Comparison of ENCODE assay signal across 8 mouse cellular contexts in genomic region chr3:104713836-104714631, GRCm38 (mm10).
DNase-seq lines count a peak whose midpoint lies in the region; ATAC-seq lines count a peak whose summit lies in the region.

No protein-coding gene starts in this region.

- H3K27me3 ChIP-seq in erythroblast, embryonic 14.5 days (ENCODE audit: control insufficient read depth): no peaks in the 10 kb centered on the region
- H3K27me3 ChIP-seq in heart, embryonic 14.5 days (ENCODE audit: control insufficient read depth, insufficient read depth, low read length): no peaks in the 10 kb centered on the region
- no peaks in the 10 kb centered on the region; the same call in 1 of the 2 replicates for H3K27me3 ChIP-seq in liver, embryonic 12.5 days (replicated peaks)
- H3K27me3 ChIP-seq in stomach, embryonic 15.5 days (replicated peaks): no peaks in the 10 kb centered on the region

- H3K4me3 ChIP-seq in erythroblast, embryonic 14.5 days (replicated peaks): peak overlapping the region; percentile 5
- peak overlapping the region; percentile 0 to 7; a peak in 2 of 4 replicates for H3K4me3 ChIP-seq in heart, embryonic 14.5 days (ENCODE audit: control insufficient read depth in 1 of 2, insufficient read depth in 1 of 2, low read depth in 1 of 2, low read length in 2 of 2)
- peak overlapping the region; percentile 39 for H3K4me3 ChIP-seq in liver, embryonic 12.5 days
- H3K4me3 ChIP-seq in stomach, embryonic 15.5 days (replicated peaks): 0 out of 2 replicates have a peak overlapping the region, but pooled peaks have one; percentile 1

- 24% methylated on average over 8 of the region's 8 CpGs for WGBS in heart, embryonic 14.5 days
- 17% methylated on average over 8 of the region's 8 CpGs for WGBS in liver, embryonic 12.5 days (ENCODE audit: insufficient replicate concordance)
- 23% methylated on average over 8 of the region's 8 CpGs for WGBS in stomach, embryonic 15.5 days

- H3K4me1 ChIP-seq in erythroblast, embryonic 14.5 days (ENCODE audit: control insufficient read depth): peaks cover 13% of the 10 kb centered on the region
- peaks cover 8 to 11% of the 10 kb centered on the region in 2 experiments for H3K4me1 ChIP-seq in heart, embryonic 14.5 days (ENCODE audit: control insufficient read depth in 2 of 2, insufficient read depth in 2 of 2, low read length in 2 of 2)
- H3K4me1 ChIP-seq in liver, embryonic 12.5 days: peaks cover 6% of the 10 kb centered on the region
- H3K4me1 ChIP-seq in stomach, embryonic 15.5 days: peaks cover 4% of the 10 kb centered on the region; the same call in 1 of the 2 replicates

- H3K36me3 ChIP-seq in erythroblast, embryonic 14.5 days (ENCODE audit: control insufficient read depth): no peaks in the 10 kb centered on the region
- H3K36me3 ChIP-seq in heart, embryonic 14.5 days (ENCODE audit: control insufficient read depth, insufficient read depth, low read length): no peaks in the 10 kb centered on the region
- H3K36me3 ChIP-seq in liver, embryonic 12.5 days: no peaks in the 10 kb centered on the region
- H3K36me3 ChIP-seq in stomach, embryonic 15.5 days: no peaks in the 10 kb centered on the region

- peak; percentile 72 for DNase-seq in CD4-positive helper T cell, adult 2 months (ENCODE audit: low read depth, low spot score)
- DNase-seq in brain, embryonic 18.5 days (ENCODE audit: low read depth, low spot score): peak; percentile 42
- DNase-seq in kidney, postnatal 10 days: peak; percentile 79
- peak; percentile 80 for DNase-seq in neural tube, embryonic 10.5 days (ENCODE audit: extremely low spot score, low spot score)

- peak overlapping the region; percentile 50; the same call in 1 of the 2 replicates for H3K9ac ChIP-seq in heart, embryonic 14.5 days (ENCODE audit: low read length)
- H3K9ac ChIP-seq in liver, embryonic 12.5 days: peak overlapping the region; percentile 27; the same call in 1 of the 2 replicates
- H3K9ac ChIP-seq in stomach, embryonic 15.5 days: no peak overlapping the region

- no peak overlapping the region for H3K27ac ChIP-seq in heart, embryonic 14.5 days (replicated peaks in 1 of 2; ENCODE audit: control insufficient read depth in 1 of 2, insufficient read depth in 1 of 2, low read depth in 2 of 2, low read length in 2 of 2)
- H3K27ac ChIP-seq in liver, embryonic 12.5 days: no peak overlapping the region
- H3K27ac ChIP-seq in stomach, embryonic 15.5 days: no peak overlapping the region

- peak; percentile 62 for ATAC-seq in heart, embryonic 14.5 days (ENCODE audit: insufficient number of reproducible peaks, insufficient read depth, low FRiP score, low read depth)
- peak; percentile 53 for ATAC-seq in liver, embryonic 12.5 days
- peak; percentile 80 for ATAC-seq in stomach, embryonic 15.5 days (ENCODE audit: insufficient read depth, low FRiP score, low read depth)

- no peaks in the 10 kb centered on the region for H3K9me3 ChIP-seq in erythroblast, embryonic 14.5 days (ENCODE audit: control insufficient read depth, low read length)
- H3K9me3 ChIP-seq in heart, embryonic 14.5 days (ENCODE audit: control insufficient read depth, low read length): no peaks in the 10 kb centered on the region
- H3K9me3 ChIP-seq in liver, embryonic 12.5 days (replicated peaks): no peaks in the 10 kb centered on the region
- no peaks in the 10 kb centered on the region for H3K9me3 ChIP-seq in stomach, embryonic 15.5 days

- H3K4me2 ChIP-seq in heart, embryonic 14.5 days (ENCODE audit: low read length): peak overlapping the region; percentile 54
- H3K4me2 ChIP-seq in liver, embryonic 12.5 days: peak overlapping the region; percentile 61
- H3K4me2 ChIP-seq in stomach, embryonic 15.5 days: peak overlapping the region; percentile 45
